ENCODE assay signal across 7 mouse cellular contexts in the genomic region with DNA sequence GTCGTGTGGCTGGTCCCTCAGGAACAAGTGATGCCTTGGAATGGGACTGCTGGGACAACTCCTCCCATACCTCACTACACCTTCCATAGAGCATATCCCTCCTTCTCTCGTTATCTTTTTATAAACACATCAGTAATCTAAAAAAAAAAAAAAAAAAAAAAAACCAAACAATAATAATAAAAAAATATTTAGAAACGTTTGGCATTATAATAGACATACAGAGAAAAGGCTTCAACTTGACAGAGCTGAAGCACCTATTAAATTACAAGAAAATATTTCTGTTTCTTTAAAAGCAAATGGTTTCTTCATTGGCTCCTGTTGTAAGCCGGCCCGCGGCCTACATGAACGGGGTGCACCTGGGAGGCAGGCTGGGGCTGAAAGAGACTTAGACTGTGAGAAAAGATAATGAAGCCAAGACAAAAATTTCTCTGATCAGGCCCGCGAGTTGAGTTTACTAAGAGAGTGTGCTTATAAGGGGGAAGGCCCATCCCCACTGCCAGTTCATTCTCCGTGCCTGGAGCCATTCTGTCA. TPM values are rescaled to one million over a fixed set of nuclear protein-coding genes. Genes with fewer than 3 reads are reported as not detected.
DNase-seq lines count a peak whose midpoint lies in the region; ATAC-seq lines count a peak whose summit lies in the region.

No protein-coding gene starts in this region.

- H3K9ac ChIP-seq in kidney, embryonic 16.5 days (replicated peaks; ENCODE audit: low read length) = peak overlapping the region; percentile 13; the same call in 1 of the 2 replicates
- H3K9ac ChIP-seq in hindbrain, embryonic 12.5 days = no peak overlapping the region
- no peak overlapping the region for H3K9ac ChIP-seq in midbrain, embryonic 12.5 days (replicated peaks)

- H3K4me1 ChIP-seq in kidney, embryonic 16.5 days (ENCODE audit: insufficient read depth, low read length) = no peaks in the 10 kb centered on the region; the same call in 1 of the 2 replicates
- peaks cover 3% of the 10 kb centered on the region for H3K4me1 ChIP-seq in hindbrain, embryonic 12.5 days
- H3K4me1 ChIP-seq in midbrain, embryonic 12.5 days = peaks cover 7% of the 10 kb centered on the region; the same call in 1 of the 2 replicates

- peak overlapping the region; percentile 34 for H3K4me3 ChIP-seq in kidney, embryonic 16.5 days (ENCODE audit: low read length)
- H3K4me3 ChIP-seq in hindbrain, embryonic 12.5 days = peak overlapping the region; percentile 13; the same call in 1 of the 2 replicates
- no peak overlapping the region for H3K4me3 ChIP-seq in midbrain, embryonic 12.5 days

- no peaks in the 10 kb centered on the region for H3K9me3 ChIP-seq in kidney, embryonic 16.5 days (ENCODE audit: low read length)
- no peaks in the 10 kb centered on the region for H3K9me3 ChIP-seq in hindbrain, embryonic 12.5 days (replicated peaks)
- H3K9me3 ChIP-seq in midbrain, embryonic 12.5 days = no peaks in the 10 kb centered on the region

- peak overlapping the region; percentile 45 for H3K4me2 ChIP-seq in kidney, embryonic 16.5 days (replicated peaks; ENCODE audit: low read depth, low read length)
- H3K4me2 ChIP-seq in hindbrain, embryonic 12.5 days (replicated peaks) = peak overlapping the region; percentile 35
- peak overlapping the region; percentile 27; the same call in 1 of the 2 replicates for H3K4me2 ChIP-seq in midbrain, embryonic 12.5 days (replicated peaks)

- 0 out of 2 replicates have a peak, but pooled peaks cover 5% of the 10 kb centered on the region for H3K36me3 ChIP-seq in kidney, embryonic 16.5 days (ENCODE audit: insufficient read depth, low read length)
- H3K36me3 ChIP-seq in hindbrain, embryonic 12.5 days = no peaks in the 10 kb centered on the region
- no peaks in the 10 kb centered on the region for H3K36me3 ChIP-seq in midbrain, embryonic 12.5 days

- no peak for DNase-seq in kidney, adult 8-10 months
- DNase-seq in adipocyte (ENCODE audit: low spot score) = peak; percentile 8
- DNase-seq in layer of hippocampus, postnatal 36 days = no peak
- no peak for DNase-seq in ovary, adult 18-20 months (ENCODE audit: low spot score)

- 0 out of 2 replicates have a peak, but pooled peaks have one; percentile 9 for ATAC-seq in kidney, embryonic 16.5 days (ENCODE audit: low FRiP score, low TSS enrichment)
- ATAC-seq in hindbrain, embryonic 12.5 days (ENCODE audit: low FRiP score) = no peak
- ATAC-seq in midbrain, embryonic 12.5 days (ENCODE audit: low FRiP score, low read depth) = no peak

- H3K27ac ChIP-seq in kidney, embryonic 16.5 days (ENCODE audit: low read length) = peak overlapping the region; percentile 6; the same call in 1 of the 2 replicates
- no peak overlapping the region for H3K27ac ChIP-seq in hindbrain, embryonic 12.5 days
- H3K27ac ChIP-seq in midbrain, embryonic 12.5 days (replicated peaks) = no peak overlapping the region

- WGBS in kidney, embryonic 16.5 days = 52% methylated on average over 10 of the region's 10 CpGs
- 52% methylated on average over 10 of the region's 10 CpGs for WGBS in hindbrain, embryonic 12.5 days
- 47% methylated on average over 10 of the region's 10 CpGs for WGBS in midbrain, embryonic 12.5 days

- no peaks in the 10 kb centered on the region for H3K27me3 ChIP-seq in kidney, embryonic 16.5 days (ENCODE audit: insufficient read depth, low read length)
- no peaks in the 10 kb centered on the region for H3K27me3 ChIP-seq in hindbrain, embryonic 12.5 days
- H3K27me3 ChIP-seq in midbrain, embryonic 12.5 days = no peaks in the 10 kb centered on the region

RNA-seq across cellular contexts. Expression of gene Gimap9, which starts 0.5 kb away (rescaled TPM):
- 12.7 and 14.8 TPM in 2 replicates for polyA plus RNA-seq in kidney, embryonic 16.5 days (2015; fragmentation: Nextera tagmentation; extraction: Ambion mirVana)
- polyA plus RNA-seq in hindbrain, embryonic 12.5 days (2016; fragmentation: Nextera tagmentation; extraction: Ambion mirVana) = 3.7 and 4.4 TPM in 2 replicates
- 1.7 and 2.6 TPM in 2 replicates for polyA plus RNA-seq in midbrain, embryonic 12.5 days (2016; fragmentation: Nextera tagmentation; extraction: Ambion mirVana)
- total RNA-seq in layer of hippocampus, postnatal 36 days (2021) = under 1 TPM; 0.28 to 0.57 TPM

RNA-seq across cellular contexts. Expression of gene Gimap4, which starts 8.9 kb away (rescaled TPM):
- polyA plus RNA-seq in kidney, embryonic 16.5 days (2015; fragmentation: Nextera tagmentation; extraction: Ambion mirVana) = 84.6 and 86.0 TPM in 2 replicates
- 4.2 and 5.4 TPM in 2 replicates for polyA plus RNA-seq in hindbrain, embryonic 12.5 days (2016; fragmentation: Nextera tagmentation; extraction: Ambion mirVana)
- polyA plus RNA-seq in midbrain, embryonic 12.5 days (2016; fragmentation: Nextera tagmentation; extraction: Ambion mirVana) = 2.3 and 3.0 TPM in 2 replicates
- total RNA-seq in layer of hippocampus, postnatal 36 days (2021) = under 1 TPM; 0.17 to 0.33 TPM

RNA-seq across cellular contexts. Expression of gene Gimap8, which starts 28.4 kb away (rescaled TPM):
- 3.5 TPM in 2 replicates for polyA plus RNA-seq in kidney, embryonic 16.5 days (2015; fragmentation: Nextera tagmentation; extraction: Ambion mirVana)
- 1.0 and 1.1 TPM in 2 replicates for polyA plus RNA-seq in hindbrain, embryonic 12.5 days (2016; fragmentation: Nextera tagmentation; extraction: Ambion mirVana)
- 0.45 and 0.77 TPM in 2 replicates for polyA plus RNA-seq in midbrain, embryonic 12.5 days (2016; fragmentation: Nextera tagmentation; extraction: Ambion mirVana)
- 1 to 10 TPM in 1 of 2 experiments, under 1 TPM in 1; 0.52 to 1.1 TPM for total RNA-seq in layer of hippocampus, postnatal 36 days (2021)

RNA-seq across cellular contexts. Expression of gene Gimap6, which starts 32.6 kb away (rescaled TPM):
- polyA plus RNA-seq in kidney, embryonic 16.5 days (2015; fragmentation: Nextera tagmentation; extraction: Ambion mirVana) = 59.4 and 67.3 TPM in 2 replicates
- polyA plus RNA-seq in hindbrain, embryonic 12.5 days (2016; fragmentation: Nextera tagmentation; extraction: Ambion mirVana) = 8.5 and 9.6 TPM in 2 replicates
- 5.7 and 6.9 TPM in 2 replicates for polyA plus RNA-seq in midbrain, embryonic 12.5 days (2016; fragmentation: Nextera tagmentation; extraction: Ambion mirVana)
- 1 to 10 TPM; 5.7 to 7.3 TPM for total RNA-seq in layer of hippocampus, postnatal 36 days (2021)

RNA-seq across cellular contexts. Expression of gene Gm28053, which starts 42.9 kb away (rescaled TPM):
- 1.4 and 2.4 TPM in 2 replicates for polyA plus RNA-seq in kidney, embryonic 16.5 days (2015; fragmentation: Nextera tagmentation; extraction: Ambion mirVana)
- 1.7 TPM in 1 of 2 replicates, not detected in the other for polyA plus RNA-seq in hindbrain, embryonic 12.5 days (2016; fragmentation: Nextera tagmentation; extraction: Ambion mirVana)
- not detected in 2 replicates for polyA plus RNA-seq in midbrain, embryonic 12.5 days (2016; fragmentation: Nextera tagmentation; extraction: Ambion mirVana)
- total RNA-seq in layer of hippocampus, postnatal 36 days (2021) = not detected

Comparison
In these comparisons a context has a peak if more than half of its experiments do, and no peak if none do; other contexts are left out.
1. RNA of gene Gimap4, which starts 8.9 kb away (polyA plus RNA-seq): 84.6 to 86.0 TPM in kidney, embryonic 16.5 days; 4.2 to 5.4 TPM in hindbrain, embryonic 12.5 days and 2.3 to 3.0 TPM in midbrain, embryonic 12.5 days; every median in the first group is over 10 times any median in the second.
2. Peak in every context shown above with its lines, with median percentiles within 50 percentile points of each other: H3K4me2 ChIP-seq.